Mouse (Mus musculus) hindlimb bud, embryonic 11.5 days (tissue): ENCODE results near the gene Gm8362.
"Not testable (repeated sequence)": the region's sequence is repeated elsewhere in the genome, so short reads cannot be mapped to it uniquely, and the experiment has no call there.

ENCODE experiments used
- DNase-seq: peaks from one replicate; pipeline ENCODE4 v3.0.0-alpha.2; 2012; ENCODE audit warnings: low read depth, low spot score; ENCODE audit errors: extremely low spot score

The Gm8362 gene

DNA sequence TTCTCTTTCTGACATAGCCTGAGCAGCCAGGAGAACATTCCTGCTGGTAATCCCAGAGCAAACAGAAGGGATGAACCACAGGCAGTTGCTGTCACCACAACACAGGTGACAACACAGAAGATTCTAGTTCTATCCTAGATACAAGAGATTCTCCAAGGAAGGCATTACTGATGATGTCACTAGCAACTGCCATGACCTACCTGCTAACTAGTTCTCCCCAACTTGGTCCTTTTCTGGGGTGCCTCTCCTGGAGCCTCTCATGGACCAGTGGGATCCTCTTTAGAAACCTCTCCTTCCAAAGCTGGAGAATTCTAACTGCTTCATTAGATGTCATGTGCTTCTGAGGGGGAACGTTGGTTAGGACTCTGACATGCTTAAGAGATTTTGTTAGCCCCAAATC, at the start of gene Gm8362:
Gene Gm8362 (minus strand): TSS at position 101 of the 400 bp plus-strand sequence.
- not testable (repeated sequence) for DNase-seq

DNA sequence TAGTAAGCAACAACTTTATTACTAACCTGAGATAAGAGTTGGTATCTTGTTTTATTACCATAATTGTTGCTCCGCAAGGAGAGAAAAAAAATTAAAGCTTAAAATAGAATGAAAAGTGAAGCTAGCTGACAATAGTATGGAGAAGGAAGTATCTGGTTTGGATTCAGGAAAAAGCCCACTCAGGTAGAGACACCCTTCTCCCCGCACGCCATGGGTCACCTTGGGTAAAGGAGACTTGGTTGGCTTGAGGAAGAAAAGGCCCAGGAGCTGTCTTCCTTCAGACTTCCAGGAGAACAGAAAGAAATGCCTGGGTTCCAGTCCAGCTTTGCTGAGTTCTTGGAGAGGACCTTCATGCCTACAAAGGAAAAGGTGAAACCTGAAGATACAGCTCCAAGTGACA, 49.1 kb upstream of the Gm8362 start:
- DNase-seq, result not testable (repeated sequence)

DNA sequence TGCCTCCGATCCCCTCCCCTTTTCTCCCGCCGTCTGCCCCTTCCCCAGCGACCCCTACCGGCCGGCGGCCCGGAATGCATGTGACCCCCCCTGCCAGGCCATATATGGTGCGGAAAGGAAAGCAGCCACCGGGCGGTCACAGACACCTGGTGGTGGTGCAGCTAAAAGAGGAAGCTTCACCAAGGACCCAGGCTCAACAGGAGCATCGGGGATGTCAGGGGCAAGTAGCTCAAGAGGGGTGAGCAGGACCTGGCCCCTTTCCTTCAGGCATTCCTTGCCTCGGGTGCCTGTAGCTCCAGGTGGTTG, 17.0 kb downstream of the Gm8362 start:
- DNase-seq, result not testable (repeated sequence)

DNA sequence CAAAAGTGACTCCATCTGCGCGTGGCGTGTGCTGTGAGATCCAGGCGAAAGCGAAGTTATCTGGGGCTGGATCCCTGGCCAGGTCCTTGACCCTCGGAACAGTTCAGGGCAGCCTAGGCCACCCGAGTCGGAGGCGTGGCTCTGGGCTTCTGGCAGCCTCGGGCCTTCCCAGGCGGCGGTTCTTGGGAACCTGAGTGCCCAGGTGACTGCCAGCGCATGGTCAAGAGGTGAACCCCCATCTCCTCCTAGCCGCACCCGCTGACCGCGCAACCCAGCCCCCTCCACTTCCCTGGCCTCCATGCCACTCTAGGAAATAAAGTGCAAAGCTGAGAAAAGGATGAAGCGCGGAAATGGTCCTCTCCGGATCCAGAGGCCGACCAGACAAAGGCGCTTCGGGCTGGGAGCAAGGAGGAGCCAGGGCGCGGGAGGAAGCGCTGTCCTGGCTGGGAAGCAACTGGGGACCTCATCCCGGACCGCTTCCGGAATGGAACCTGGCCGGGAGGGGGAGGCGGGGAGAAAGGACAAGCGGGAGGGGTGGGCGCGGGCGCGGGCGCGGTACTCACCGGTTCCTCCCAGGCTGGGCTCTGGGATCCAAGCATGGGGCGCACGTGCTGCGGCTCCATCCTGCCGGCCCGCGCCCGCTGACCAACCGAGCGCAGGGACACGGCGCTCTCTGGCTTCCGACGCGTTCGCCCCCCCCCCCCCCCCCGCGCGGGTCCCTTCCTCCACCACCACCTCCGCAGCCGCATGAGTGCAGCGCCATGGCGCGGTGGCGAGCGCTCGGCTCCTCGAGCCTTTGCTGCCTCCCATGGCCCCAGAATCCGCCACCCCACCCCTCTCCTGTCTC, 17.6 kb downstream of the Gm8362 start:
- not testable (repeated sequence) for DNase-seq

DNA sequence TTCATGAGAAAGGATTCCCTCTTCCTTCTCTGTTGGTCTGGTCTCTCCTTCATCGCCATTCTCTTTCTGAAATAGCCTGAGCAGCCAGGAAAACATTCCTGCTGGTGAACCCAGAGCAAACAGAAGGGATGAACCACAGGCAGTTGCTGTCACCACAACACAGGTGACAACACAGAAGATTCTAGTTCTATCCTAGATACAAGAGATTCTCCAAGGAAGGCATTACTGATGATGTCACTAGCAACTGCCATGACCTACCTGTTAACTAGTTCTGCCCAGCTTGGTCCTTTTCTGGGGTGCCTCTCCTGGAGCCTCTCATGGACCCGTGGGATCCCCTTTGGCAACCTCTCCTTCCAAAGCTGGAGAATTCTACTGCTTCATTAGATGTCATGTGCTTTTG, 32.0 kb downstream of the Gm8362 start, which contains the start of gene Gm3636:
Gene Gm3636 (minus strand): TSS at position 101 of the 400 bp plus-strand sequence.
- DNase-seq, result not testable (repeated sequence)

DNA sequence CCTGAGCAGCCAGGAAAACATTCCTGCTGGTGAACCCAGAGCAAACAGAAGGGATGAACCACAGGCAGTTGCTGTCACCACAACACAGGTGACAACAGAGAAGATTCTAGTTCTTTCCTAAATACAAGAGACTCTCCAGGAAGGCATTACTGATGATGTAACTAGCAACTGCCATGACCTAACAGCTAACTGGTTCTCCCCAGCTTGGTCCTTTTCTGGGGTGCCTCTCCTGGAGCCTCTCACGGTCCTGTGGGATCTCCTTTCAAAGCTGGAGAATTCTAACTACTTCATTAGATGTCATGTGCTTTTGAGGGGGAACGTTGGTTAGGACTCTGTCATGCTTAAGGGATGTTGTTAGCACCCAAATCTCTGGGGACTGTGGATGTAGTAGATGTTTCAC, 54.1 kb downstream of the Gm8362 start, which contains the start of gene Gm8050:
Gene Gm8050 (minus strand): TSS at position 101 of the 400 bp plus-strand sequence.
- not testable (repeated sequence) for DNase-seq
